Mouse (Mus musculus): Measurements from ENCODE around the gene Trim65. TPM values are rescaled to one million over a fixed set of nuclear protein-coding genes. Genes with fewer than 3 reads are reported as not detected.

Gene Trim65
- polyA plus RNA-seq, 1 experiment from 2014 or later = 3.1 TPM

GRCm38 (mm10) chr11:116132366-116133333, 1.7 kb upstream of the Trim65 start:
- H3K27ac ChIP-seq (ENCODE audit: low read depth, low read length) = no peak overlapping the region
- peaks cover 8% of the 10 kb centered on the region for H3K4me1 ChIP-seq (replicated peaks; ENCODE audit: control insufficient read depth, insufficient read depth, low read length)
- H3K9ac ChIP-seq (ENCODE audit: low read depth, low read length) = no peak overlapping the region
- no peaks in the 10 kb centered on the region for H3K27me3 ChIP-seq (replicated peaks; ENCODE audit: control insufficient read depth, insufficient read depth, low read length)
- ATAC-seq = no peak
- TF ChIP-seq CTCF (IDR thresholded peaks at IDR 0.05; ENCODE audit: low read depth) = peak; percentile 61
- H3K36me3 ChIP-seq (ENCODE audit: control insufficient read depth, insufficient read depth) = peaks cover 32% of the 10 kb centered on the region; the same call in 1 of the 2 replicates
- no peak overlapping the region for H3K4me2 ChIP-seq (replicated peaks; ENCODE audit: low read depth)
- no peaks in the 10 kb centered on the region for H3K9me3 ChIP-seq (ENCODE audit: control insufficient read depth)
- 82% methylated on average over 16 of the region's 16 CpGs for WGBS
- no peak overlapping the region for H3K4me3 ChIP-seq (ENCODE audit: low read depth, low read length)

- peaks cover 40% of the 10 kb centered on the region; the same call in 1 of the 2 replicates for H3K36me3 ChIP-seq (ENCODE audit: control insufficient read depth, insufficient read depth)
- H3K9ac ChIP-seq (ENCODE audit: low read depth, low read length) = peak overlapping the region; percentile 74; the same call in 1 of the 2 replicates
- peak overlapping the region; percentile 62 for H3K4me3 ChIP-seq (ENCODE audit: low read depth, low read length)
- peak overlapping the region; percentile 97 for H3K27ac ChIP-seq (ENCODE audit: low read depth, low read length)
- H3K4me2 ChIP-seq (replicated peaks; ENCODE audit: low read depth) = peak overlapping the region; percentile 76
- H3K9me3 ChIP-seq (ENCODE audit: control insufficient read depth) = no peaks in the 10 kb centered on the region
- TF ChIP-seq CTCF (IDR thresholded peaks at IDR 0.05; ENCODE audit: low read depth) = no peak
- ATAC-seq = no peak
- 74% methylated on average over 15 of the region's 15 CpGs for WGBS
- H3K4me1 ChIP-seq (replicated peaks; ENCODE audit: control insufficient read depth, insufficient read depth, low read length) = peaks cover 8% of the 10 kb centered on the region
- no peaks in the 10 kb centered on the region for H3K27me3 ChIP-seq (replicated peaks; ENCODE audit: control insufficient read depth, insufficient read depth, low read length)
Observed at GRCm38 (mm10) chr11:116131349-116132170, 632 bp upstream of the Trim65 start.

- WGBS = 36% methylated on average over 8 of the region's 8 CpGs
- TF ChIP-seq CTCF (IDR thresholded peaks at IDR 0.05; ENCODE audit: low read depth) = no peak
Observed at GRCm38 (mm10) chr11:116129993-116130487, 888 bp downstream of the Trim65 start.

GRCm38 (mm10) chr11:116129091-116129790, 1.7 kb downstream of the Trim65 start:
- no peak for TF ChIP-seq CTCF (IDR thresholded peaks at IDR 0.05; ENCODE audit: low read depth)
- H3K9me3 ChIP-seq (ENCODE audit: control insufficient read depth) = no peaks in the 10 kb centered on the region
- no peak overlapping the region for H3K27ac ChIP-seq (ENCODE audit: low read depth, low read length)
- H3K36me3 ChIP-seq (ENCODE audit: control insufficient read depth, insufficient read depth) = peaks cover 47% of the 10 kb centered on the region
- H3K27me3 ChIP-seq (replicated peaks; ENCODE audit: control insufficient read depth, insufficient read depth, low read length) = no peaks in the 10 kb centered on the region
- no peak for ATAC-seq
- no peak overlapping the region for H3K4me3 ChIP-seq (ENCODE audit: low read depth, low read length)
- peak overlapping the region; percentile 76; the same call in 1 of the 2 replicates for H3K4me2 ChIP-seq (replicated peaks; ENCODE audit: low read depth)
- WGBS = 79% methylated on average over 9 of the region's 9 CpGs
- peaks cover 8% of the 10 kb centered on the region for H3K4me1 ChIP-seq (replicated peaks; ENCODE audit: control insufficient read depth, insufficient read depth, low read length)
- no peak overlapping the region for H3K9ac ChIP-seq (ENCODE audit: low read depth, low read length)

More at GRCm38 (mm10) chr11:116129993-116130487, 888 bp downstream of the Trim65 start:
- no peaks in the 10 kb centered on the region for H3K9me3 ChIP-seq (ENCODE audit: control insufficient read depth)
- no peaks in the 10 kb centered on the region for H3K27me3 ChIP-seq (replicated peaks; ENCODE audit: control insufficient read depth, insufficient read depth, low read length)
- peaks cover 8% of the 10 kb centered on the region for H3K4me1 ChIP-seq (replicated peaks; ENCODE audit: control insufficient read depth, insufficient read depth, low read length)
- H3K4me2 ChIP-seq (replicated peaks; ENCODE audit: low read depth) = peak overlapping the region; percentile 76
- H3K27ac ChIP-seq (ENCODE audit: low read depth, low read length) = peak overlapping the region; percentile 97
- H3K36me3 ChIP-seq (ENCODE audit: control insufficient read depth, insufficient read depth) = peaks cover 52% of the 10 kb centered on the region
- no peak for ATAC-seq
- H3K9ac ChIP-seq (ENCODE audit: low read depth, low read length) = peak overlapping the region; percentile 74
- peak overlapping the region; percentile 62 for H3K4me3 ChIP-seq (ENCODE audit: low read depth, low read length)

GRCm38 (mm10) chr11:116127986-116128385, 2.9 kb downstream of the Trim65 start:
- no peak for ATAC-seq
- H3K27ac ChIP-seq (ENCODE audit: low read depth, low read length) = no peak overlapping the region
- H3K9ac ChIP-seq (ENCODE audit: low read depth, low read length) = no peak overlapping the region
- no peaks in the 10 kb centered on the region for H3K27me3 ChIP-seq (replicated peaks; ENCODE audit: control insufficient read depth, insufficient read depth, low read length)
- 76% methylated on average over 9 of the region's 9 CpGs for WGBS
- H3K9me3 ChIP-seq (ENCODE audit: control insufficient read depth) = no peaks in the 10 kb centered on the region
- TF ChIP-seq CTCF (IDR thresholded peaks at IDR 0.05; ENCODE audit: low read depth) = no peak
- peaks cover 8% of the 10 kb centered on the region for H3K4me1 ChIP-seq (replicated peaks; ENCODE audit: control insufficient read depth, insufficient read depth, low read length)
- no peak overlapping the region; the same call in 1 of the 2 replicates for H3K4me2 ChIP-seq (replicated peaks; ENCODE audit: low read depth)
- no peak overlapping the region for H3K4me3 ChIP-seq (ENCODE audit: low read depth, low read length)
- H3K36me3 ChIP-seq (ENCODE audit: control insufficient read depth, insufficient read depth) = peaks cover 52% of the 10 kb centered on the region

Data from intestine, postnatal 0 days (tissue).